Mouse (Mus musculus) forelimb bud, embryonic 11.5 days (tissue): ENCODE results near the gene Pcgf2.

Source experiments
- DNase-seq: peaks from one replicate; pipeline ENCODE4 v3.0.0-alpha.2; 2012; ENCODE audit warnings: low read depth, low spot score

The Pcgf2 gene

GRCm38 (mm10) chr11:97695712-97696401 is 4.4 kb downstream of the Pcgf2 start:
- DNase-seq = no peak

GRCm38 (mm10) chr11:97694921-97695711 is 5.2 kb downstream of the Pcgf2 start:
- DNase-seq = peak; percentile 46

- no peak for DNase-seq
Measured at GRCm38 (mm10) chr11:97694435-97694834, 5.9 kb downstream of the Pcgf2 start.

GRCm38 (mm10) chr11:97689861-97690260 is 10.4 kb downstream of the Pcgf2 start:
- DNase-seq = peak; percentile 72

- no peak for DNase-seq
Measured at GRCm38 (mm10) chr11:97687061-97687460, 13.2 kb downstream of the Pcgf2 start.

- no peak for DNase-seq
Measured at GRCm38 (mm10) chr11:97686322-97686908, 13.9 kb downstream of the Pcgf2 start.

- peak; percentile 67 for DNase-seq
Measured at GRCm38 (mm10) chr11:97685613-97686321, 14.5 kb downstream of the Pcgf2 start, which contains the start of gene Cisd3. Gene Cisd3 (plus strand): TSS chr11:97685826.

GRCm38 (mm10) chr11:97684766-97685165 is 15.5 kb downstream of the Pcgf2 start:
- DNase-seq = no peak

- DNase-seq = no peak
Measured at GRCm38 (mm10) chr11:97684063-97684680, 16.1 kb downstream of the Pcgf2 start.

GRCm38 (mm10) chr11:97682504-97683055 is 17.7 kb downstream of the Pcgf2 start:
- DNase-seq = no peak

GRCm38 (mm10) chr11:97680430-97680829 is 19.9 kb downstream of the Pcgf2 start:
- no peak for DNase-seq

- no peak for DNase-seq
Measured at GRCm38 (mm10) chr11:97678301-97678700, 22.0 kb downstream of the Pcgf2 start.

- DNase-seq = no peak
Measured at GRCm38 (mm10) chr11:97677842-97678241, 22.5 kb downstream of the Pcgf2 start.

- DNase-seq = no peak
Measured at GRCm38 (mm10) chr11:97677381-97677780, 22.9 kb downstream of the Pcgf2 start.

- DNase-seq = no peak
Measured at GRCm38 (mm10) chr11:97676050-97676754, 24.1 kb downstream of the Pcgf2 start.

GRCm38 (mm10) chr11:97673148-97673547 is 27.1 kb downstream of the Pcgf2 start:
- no peak for DNase-seq

- DNase-seq = no peak
Measured at GRCm38 (mm10) chr11:97671177-97671527, 29.1 kb downstream of the Pcgf2 start.

GRCm38 (mm10) chr11:97670234-97671176 is 29.8 kb downstream of the Pcgf2 start:
- no peak for DNase-seq

GRCm38 (mm10) chr11:97669829-97670228 is 30.5 kb downstream of the Pcgf2 start:
- no peak for DNase-seq
